Mouse (Mus musculus) kidney, embryonic 16.5 days (tissue): ENCODE results near the gene Eid3. TPM values are rescaled to one million over a fixed set of nuclear protein-coding genes. Genes with fewer than 3 reads are reported as not detected.

Experiments used
- ATAC-seq: fragments of 200-750 bp; cut with Nextera tagmentation; 2 replicates; pipeline ENCODE4 v1.8.0; 2017; ENCODE audit warnings: moderate TSS enrichment; ENCODE audit not compliant: low FRiP score, low TSS enrichment
- H3K27ac ChIP-seq: fragments of 300-500 bp; sonication (generic); 2 replicates; pipeline ENCODE4 v1.5.1; 2014; ENCODE audit warnings: low read length
- H3K27me3 ChIP-seq: fragments of 300-500 bp; sonication (generic); 2 replicates; pipeline ENCODE4 v1.6.1; 2014; ENCODE audit warnings: low read length, control low read depth, mixed read lengths; ENCODE audit not compliant: insufficient read depth
- H3K36me3 ChIP-seq: fragments of 300-500 bp; sonication (generic); 2 replicates; pipeline ENCODE4 v1.6.1; 2014; ENCODE audit warnings: low read length, control low read depth, mixed read lengths; ENCODE audit not compliant: insufficient read depth
- H3K4me1 ChIP-seq: fragments of 300-500 bp; sonication (generic); 2 replicates; pipeline ENCODE4 v1.6.1; 2014; ENCODE audit warnings: low read length, control low read depth, mixed read lengths; ENCODE audit not compliant: insufficient read depth
- H3K4me2 ChIP-seq: fragments of 300-500 bp; sonication (generic); replicated peaks from 2 replicates; pipeline ENCODE4 v1.6.1; 2014; ENCODE audit warnings: low read depth, low read length
- H3K4me3 ChIP-seq: fragments of 300-500 bp; sonication (generic); 2 replicates; pipeline ENCODE4 v1.5.1; 2014; ENCODE audit warnings: mild to moderate bottlenecking, low read length
- H3K9ac ChIP-seq: fragments of 300-500 bp; sonication (generic); replicated peaks from 2 replicates; pipeline ENCODE4 v1.6.1; 2014; ENCODE audit warnings: low read length
- H3K9me3 ChIP-seq: fragments of 300-500 bp; sonication (generic); 2 replicates; pipeline ENCODE4 v1.6.1; 2016; ENCODE audit warnings: low read length, control low read depth
- WGBS: fragments of 180-500 bp; shearing (Covaris S2); extraction: QIAGEN DNeasy Blood & Tissue Kit; methylation state at CpG from one replicate; pipeline ENCODE4 v1.1.7; 2014; 5-methylcytosine and 5-hydroxymethylcytosine counted together
- polyA plus RNA-seq: library from polyadenylated mRNA; unstranded; fragments of >200 nt; fragmentation: Nextera tagmentation; extraction: Ambion mirVana; gene quantifications from 2 replicates; pipeline ENCODE4 v1.2.1, GENCODE M21; 2015

Eid3 gene
- polyA plus RNA-seq, 1 experiment from 2014 or later = 0.16 TPM

DNA sequence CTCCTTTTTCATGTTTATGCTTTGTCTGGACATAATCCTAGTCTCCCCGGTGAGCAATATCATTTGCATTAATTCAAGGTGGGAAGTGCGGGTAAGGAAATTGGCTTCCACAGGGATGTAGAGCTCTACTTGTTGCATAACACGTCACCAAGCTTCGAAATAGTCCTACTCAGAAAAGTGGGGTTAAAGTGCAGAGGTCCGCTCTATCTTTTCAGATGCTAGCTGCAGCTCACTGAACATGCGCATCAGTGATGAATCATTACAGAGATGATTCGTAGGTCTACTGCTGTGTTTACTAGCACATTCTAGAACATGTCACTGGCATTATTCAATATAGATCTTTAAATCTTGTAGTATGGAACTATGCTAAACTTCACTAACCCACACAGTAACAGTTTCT, 28.0 kb upstream of the Eid3 start:
- no peak overlapping the region for H3K9ac ChIP-seq
- no peaks in the 10 kb centered on the region for H3K36me3 ChIP-seq
- H3K4me3 ChIP-seq = no peak overlapping the region
- 81% methylated on average over 7 of the region's 7 CpGs for WGBS
- H3K27ac ChIP-seq = no peak overlapping the region
- ATAC-seq = no peak
- H3K4me1 ChIP-seq = peaks cover 8% of the 10 kb centered on the region; the same call in 1 of the 2 replicates
- no peaks in the 10 kb centered on the region for H3K27me3 ChIP-seq
- no peak overlapping the region for H3K4me2 ChIP-seq
- H3K9me3 ChIP-seq = no peaks in the 10 kb centered on the region

DNA sequence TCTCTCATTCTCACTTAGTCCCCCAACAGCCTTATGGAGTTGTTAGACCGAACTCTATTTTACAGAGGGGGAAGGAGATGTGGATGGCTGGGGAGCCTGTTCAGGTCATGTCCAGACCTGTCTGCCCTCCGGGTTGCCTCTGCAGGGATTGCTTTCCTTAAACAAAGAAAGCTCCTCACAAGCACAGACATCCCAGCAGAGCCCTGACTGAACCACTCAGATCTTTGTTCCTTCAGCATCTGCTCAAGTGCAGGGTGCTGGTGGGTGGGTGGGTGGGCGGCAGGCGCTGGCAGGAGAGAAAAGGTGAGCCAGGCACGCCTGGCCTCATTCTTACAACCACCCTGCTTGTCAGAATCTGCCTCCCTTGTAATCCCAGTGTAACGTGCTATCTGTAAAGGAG, 22.3 kb upstream of the Eid3 start:
- Histone ChIP-seq H3K36me3 (no peaks in the 10 kb centered on the region), H3K27ac (no peak overlapping the region), H3K4me3 (no peak overlapping the region), H3K9me3 (no peaks in the 10 kb centered on the region), H3K27me3 (no peaks in the 10 kb centered on the region), H3K9ac (no peak overlapping the region), H3K4me2 (no peak overlapping the region), H3K4me1 (peaks cover 13% of the 10 kb centered on the region)
- 49% methylated on average over 6 of the region's 6 CpGs for WGBS
- ATAC-seq = no peak

DNA sequence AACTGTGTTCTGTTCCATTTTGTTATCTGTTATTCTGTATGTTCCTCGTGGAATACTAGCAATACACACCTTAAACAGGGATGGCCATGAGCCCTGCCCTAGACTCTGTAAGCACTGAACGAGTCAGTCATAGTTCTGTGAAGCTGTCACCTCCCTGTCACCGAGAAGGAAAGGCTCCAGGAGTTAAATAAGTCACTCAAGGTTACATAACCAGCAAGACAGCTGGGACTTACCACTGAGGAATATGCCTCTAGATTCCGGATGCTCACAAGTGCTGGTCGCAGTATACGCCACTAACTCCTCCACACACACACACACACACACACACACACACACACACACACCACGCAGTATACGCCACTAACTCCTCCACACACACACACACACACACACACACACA, 21.7 kb upstream of the Eid3 start:
- Histone ChIP-seq H3K27ac (no peak overlapping the region), H3K27me3 (no peaks in the 10 kb centered on the region), H3K9me3 (no peaks in the 10 kb centered on the region), H3K4me3 (no peak overlapping the region), H3K36me3 (no peaks in the 10 kb centered on the region), H3K4me1 (peaks cover 13% of the 10 kb centered on the region), H3K4me2 (no peak overlapping the region), H3K9ac (no peak overlapping the region)
- 56% methylated on average over 8 of the region's 8 CpGs for WGBS
- no peak for ATAC-seq

DNA sequence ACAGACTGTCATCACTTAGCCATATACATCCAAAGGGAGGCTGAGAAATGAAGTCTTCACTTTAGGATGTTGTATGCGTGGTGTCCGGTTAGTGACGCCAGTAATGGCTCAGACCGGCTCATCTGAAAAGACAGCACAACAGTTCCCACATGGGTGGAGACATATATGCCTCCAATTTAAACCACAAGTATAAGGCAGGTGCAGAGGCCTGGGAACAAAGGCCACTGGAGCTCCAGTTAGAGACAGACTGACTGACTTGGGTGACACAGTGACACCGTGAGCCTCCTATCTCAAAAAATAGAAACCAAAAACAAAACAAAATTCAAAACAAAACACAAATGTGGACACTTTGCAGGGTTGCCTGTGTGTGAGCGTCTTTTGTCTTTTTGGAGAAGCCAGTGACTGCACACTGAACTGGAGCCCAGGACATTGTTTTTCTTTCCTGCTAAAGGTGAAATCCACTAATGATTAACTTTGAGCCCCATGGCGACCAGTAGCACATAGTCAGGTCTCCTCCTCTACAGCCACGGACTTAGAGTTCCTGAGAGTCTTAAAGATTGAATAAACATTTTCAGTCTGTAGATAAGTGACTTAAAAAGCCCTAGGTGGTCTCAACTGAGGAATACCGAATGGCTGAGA, 18.5 kb upstream of the Eid3 start:
- H3K4me2 ChIP-seq = no peak overlapping the region; the same call in 1 of the 2 replicates
- H3K36me3 ChIP-seq = no peaks in the 10 kb centered on the region
- H3K9ac ChIP-seq = no peak overlapping the region
- ATAC-seq = peak; percentile 77; the same call in 1 of the 2 replicates
- peak overlapping the region; percentile 56; the same call in 1 of the 2 replicates for H3K27ac ChIP-seq
- 65% methylated on average over 9 of the region's 9 CpGs for WGBS
- H3K4me3 ChIP-seq = no peak overlapping the region
- no peaks in the 10 kb centered on the region for H3K9me3 ChIP-seq
- no peaks in the 10 kb centered on the region for H3K27me3 ChIP-seq
- peaks cover 28% of the 10 kb centered on the region for H3K4me1 ChIP-seq

DNA sequence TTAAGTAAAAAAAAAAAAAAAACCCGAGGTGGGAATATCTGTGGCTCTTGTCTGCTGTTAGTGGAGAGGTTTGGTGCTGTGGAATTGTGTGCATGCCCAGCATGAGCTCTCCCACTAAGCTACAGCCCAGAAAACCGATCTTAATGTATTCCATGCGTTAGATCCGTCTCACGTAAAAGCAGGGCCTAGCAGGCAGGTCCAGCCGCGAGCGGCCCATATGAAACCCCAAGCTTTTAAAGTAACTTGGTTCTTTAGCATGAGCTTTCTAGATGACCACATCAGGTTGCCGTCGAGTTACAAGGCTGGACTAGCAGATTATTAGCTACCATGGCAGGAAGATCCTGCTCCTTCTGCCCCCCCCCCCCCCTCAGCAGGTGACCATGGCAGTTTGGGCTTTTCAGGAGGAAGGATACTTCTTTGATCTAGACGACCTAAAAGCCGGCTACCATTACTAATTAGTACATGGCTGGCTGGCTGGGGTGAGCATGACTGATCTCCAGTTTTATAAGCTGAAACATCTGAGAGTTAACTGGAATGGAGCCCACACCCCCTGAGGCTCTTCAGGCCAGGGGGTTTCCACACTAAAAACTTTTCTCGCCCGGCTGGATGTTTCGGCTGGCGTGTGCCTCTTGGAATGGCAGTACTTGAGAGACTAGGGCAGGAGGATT, 16.6 kb upstream of the Eid3 start:
- peak; percentile 24; the same call in 1 of the 2 replicates for ATAC-seq

DNA sequence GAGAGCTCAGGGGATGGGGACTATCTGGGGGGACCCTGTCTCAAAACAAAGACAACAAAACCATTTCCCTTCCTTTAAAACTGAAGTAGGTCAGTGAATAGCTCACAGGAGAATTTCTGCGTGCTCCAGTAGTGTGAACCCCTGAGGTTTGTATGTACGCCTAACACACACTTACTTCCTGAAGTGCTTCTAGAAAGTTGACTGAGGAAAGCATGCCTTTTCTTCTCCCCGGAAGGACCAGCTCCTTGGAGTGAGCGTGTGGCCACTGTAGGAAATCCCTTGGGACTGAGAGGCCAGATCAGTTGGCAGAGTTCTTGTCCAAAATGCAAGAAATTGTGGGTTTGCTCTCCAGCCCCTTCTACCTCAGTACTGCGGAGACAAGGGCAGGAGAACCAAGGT, 16.1 kb upstream of the Eid3 start:
- peak overlapping the region; percentile 61; the same call in 1 of the 2 replicates for H3K27ac ChIP-seq
- H3K36me3 ChIP-seq = no peaks in the 10 kb centered on the region
- H3K9me3 ChIP-seq = no peaks in the 10 kb centered on the region
- ATAC-seq = 0 out of 2 replicates have a peak, but pooled peaks have one; percentile 24
- WGBS = 72% methylated on average over 5 of the region's 5 CpGs
- peaks cover 28% of the 10 kb centered on the region for H3K4me1 ChIP-seq
- H3K9ac ChIP-seq = no peak overlapping the region
- H3K4me2 ChIP-seq = no peak overlapping the region
- H3K27me3 ChIP-seq = no peaks in the 10 kb centered on the region
- no peak overlapping the region for H3K4me3 ChIP-seq

More for the DNA sequence above, 16.6 kb upstream of the Eid3 start:
- H3K9me3 ChIP-seq = no peaks in the 10 kb centered on the region
- H3K36me3 ChIP-seq = no peaks in the 10 kb centered on the region
- no peak overlapping the region for H3K4me3 ChIP-seq
- peaks cover 28% of the 10 kb centered on the region for H3K4me1 ChIP-seq
- WGBS = 41% methylated on average over 16 of the region's 16 CpGs
- no peak overlapping the region for H3K9ac ChIP-seq
- peak overlapping the region; percentile 61; the same call in 1 of the 2 replicates for H3K27ac ChIP-seq
- no peaks in the 10 kb centered on the region for H3K27me3 ChIP-seq
- H3K4me2 ChIP-seq = no peak overlapping the region

DNA sequence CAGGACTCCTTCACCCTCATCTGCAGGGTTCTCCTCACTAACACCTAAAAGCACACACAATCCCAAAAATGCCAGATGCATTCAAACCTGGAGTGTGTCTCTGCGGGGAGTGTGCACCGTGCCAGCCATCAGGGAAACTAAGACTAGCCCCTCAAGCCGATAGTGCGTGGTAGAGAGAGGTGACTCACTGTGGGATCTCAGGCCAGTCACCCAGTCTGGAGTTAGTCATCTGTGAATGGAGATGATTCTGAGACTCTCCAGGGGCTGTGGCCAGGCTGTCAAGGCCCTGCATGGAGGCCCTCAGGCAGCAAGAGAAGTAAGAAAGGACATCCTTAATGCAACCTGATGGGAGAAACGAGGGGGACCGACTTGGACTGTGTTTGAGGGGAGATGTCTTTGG, 14.7 kb upstream of the Eid3 start:
- Histone ChIP-seq H3K4me2 (no peak overlapping the region), H3K36me3 (no peaks in the 10 kb centered on the region), H3K9me3 (no peaks in the 10 kb centered on the region), H3K27me3 (no peaks in the 10 kb centered on the region), H3K27ac (no peak overlapping the region), H3K4me3 (no peak overlapping the region), H3K9ac (no peak overlapping the region), H3K4me1 (peaks cover 28% of the 10 kb centered on the region)
- 77% methylated on average over 6 of the region's 6 CpGs for WGBS
- ATAC-seq = no peak

DNA sequence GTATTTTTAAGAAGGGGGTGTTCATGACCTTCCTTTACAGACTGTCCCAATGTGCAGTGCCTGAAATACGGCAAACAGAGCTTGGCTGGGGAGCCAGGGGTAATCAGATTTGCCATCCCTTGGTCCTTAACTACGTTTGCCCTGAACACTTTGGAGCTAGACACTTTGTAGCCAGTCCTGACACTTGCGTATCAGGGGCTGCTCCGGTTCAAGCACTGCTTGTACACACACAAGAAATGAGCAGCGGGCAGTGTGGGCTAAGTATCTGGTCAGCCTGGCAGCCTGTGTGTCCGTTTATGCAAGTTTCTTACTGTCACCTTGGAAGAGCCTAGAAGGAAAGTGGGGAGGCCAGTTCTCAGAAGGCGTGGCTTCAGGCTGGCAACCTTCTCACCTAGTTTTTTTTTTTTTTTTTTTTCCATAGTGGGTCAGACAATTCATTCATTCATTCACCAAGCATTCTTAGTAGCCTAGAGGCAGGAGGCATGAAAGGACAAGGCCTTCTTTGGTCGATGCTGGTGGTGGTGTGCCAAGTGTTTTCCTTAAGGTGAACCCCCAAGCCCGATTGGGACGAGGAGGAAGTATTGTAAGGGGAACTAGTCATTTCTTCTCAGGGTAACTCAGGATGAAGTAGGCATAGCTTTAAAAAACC, 8.3 kb upstream of the Eid3 start:
- peak overlapping the region; percentile 87 for H3K4me3 ChIP-seq
- no peak for ATAC-seq
- H3K27me3 ChIP-seq = no peaks in the 10 kb centered on the region
- peak overlapping the region; percentile 62 for H3K4me2 ChIP-seq
- WGBS = 60% methylated on average over 10 of the region's 10 CpGs
- peaks cover 25% of the 10 kb centered on the region for H3K4me1 ChIP-seq
- peak overlapping the region; percentile 97 for H3K27ac ChIP-seq
- H3K36me3 ChIP-seq = no peaks in the 10 kb centered on the region
- no peaks in the 10 kb centered on the region for H3K9me3 ChIP-seq
- H3K9ac ChIP-seq = peak overlapping the region; percentile 86

DNA sequence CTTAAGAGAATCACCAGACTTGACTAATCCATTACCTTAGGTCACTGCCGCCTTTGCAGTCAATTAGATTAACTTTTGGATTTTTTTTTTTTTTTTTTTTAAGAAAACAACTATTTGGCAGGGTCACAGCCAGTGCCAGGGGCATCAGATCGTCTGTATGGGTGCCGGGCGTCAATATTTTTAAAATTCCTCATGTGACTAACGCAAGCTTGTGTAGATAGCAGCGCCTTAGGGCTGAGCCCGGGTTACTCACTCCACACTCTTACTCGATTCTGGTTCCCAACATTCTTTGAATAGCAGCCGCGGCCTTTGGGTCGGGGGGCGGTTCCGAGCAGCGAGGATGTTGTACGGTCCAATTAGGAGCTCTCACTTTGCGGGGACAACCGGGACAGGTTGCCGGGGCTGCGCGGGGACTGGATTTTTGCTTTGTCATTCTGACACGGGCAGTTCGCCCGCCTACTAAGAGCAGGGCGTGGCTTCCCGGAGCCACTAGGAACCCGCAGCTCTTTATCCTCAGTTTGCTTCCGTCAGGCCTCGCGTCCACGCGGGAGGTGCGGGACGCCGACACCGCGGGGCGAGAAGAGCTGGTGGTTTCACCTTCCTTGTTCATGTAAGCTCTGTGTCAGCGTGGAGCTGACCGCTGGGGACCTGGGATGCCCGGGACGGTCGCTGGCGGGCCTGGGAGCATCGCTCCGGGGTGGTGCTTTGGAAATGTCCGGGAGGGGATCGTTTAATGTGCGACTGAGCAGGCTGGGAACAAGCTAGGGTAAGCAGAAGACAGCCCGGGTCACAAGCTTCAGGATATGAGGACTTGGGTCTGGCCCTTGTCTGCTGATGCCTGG, 7.5 kb upstream of the Eid3 start:
- peaks cover 6% of the 10 kb centered on the region; the same call in 1 of the 2 replicates for H3K36me3 ChIP-seq
- H3K9ac ChIP-seq = peak overlapping the region; percentile 86
- H3K4me3 ChIP-seq = peak overlapping the region; percentile 87
- no peaks in the 10 kb centered on the region for H3K27me3 ChIP-seq
- peak overlapping the region; percentile 62 for H3K4me2 ChIP-seq
- peaks cover 30% of the 10 kb centered on the region for H3K4me1 ChIP-seq
- under 1% methylated on average over 49 of the region's 49 CpGs for WGBS
- H3K9me3 ChIP-seq = no peaks in the 10 kb centered on the region
- ATAC-seq = peak; percentile 87
- H3K27ac ChIP-seq = peak overlapping the region; percentile 97
